Comparison of ENCODE assay signal across 21 mouse cellular contexts in the genomic region with DNA sequence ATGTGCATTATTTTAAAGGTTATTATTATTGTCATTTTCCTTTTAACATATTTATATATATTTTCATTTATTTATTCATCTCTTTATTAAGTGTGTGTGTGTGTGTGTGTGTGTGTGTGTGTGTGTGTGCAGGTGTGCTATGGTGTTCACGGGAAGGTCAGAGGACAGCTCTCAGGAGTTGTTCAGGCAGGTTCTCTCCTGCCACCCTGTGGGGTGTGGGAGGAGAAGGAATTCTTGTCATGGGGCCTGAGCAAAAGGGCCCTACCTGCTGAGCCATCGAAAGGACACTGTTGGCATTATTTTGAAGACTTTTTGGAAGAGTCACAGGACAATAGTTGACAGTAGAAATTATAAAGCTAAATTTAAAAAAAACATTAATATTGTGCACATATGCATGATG.
DNase-seq lines count a peak whose midpoint lies in the region; ATAC-seq and TF ChIP-seq lines count a peak whose summit lies in the region.
"Had no signal": no experiment of that assay in that cellular context is flagged by ENCODE, and none has a peak within 500 bp of the region (broad histone marks: within the 10 kb centered on the region; RNA-seq: fewer than 3 reads in every experiment).

No protein-coding gene starts in this region.

- ATAC-seq in CD4-positive, CD25-positive, alpha-beta regulatory T cell, adult 4 months: no peak
- no peak for ATAC-seq in intestine, postnatal 0 days
- no peak for ATAC-seq in intestine, embryonic 15.5 days
- ATAC-seq: forebrain, embryonic 13.5 days had no signal

- WGBS in intestine, postnatal 0 days: 48% methylated on average over 2 of the region's 2 CpGs
- 53% methylated on average over 2 of the region's 2 CpGs for WGBS in intestine, embryonic 15.5 days
- WGBS in lung, adult 2 months: 58% methylated on average over 2 of the region's 2 CpGs
- 61% methylated on average over 2 of the region's 2 CpGs for WGBS in bone marrow, adult 2 months

- no peak for TF ChIP-seq POLR2A in lung, adult 2 months (IDR thresholded peaks at IDR 0.05; ENCODE audit: borderline replicate concordance, extremely low read depth, low read depth, low read length)
- no peak for TF ChIP-seq POLR2A in bone marrow, adult 2 months (IDR thresholded peaks at IDR 0.05; ENCODE audit: borderline replicate concordance, control insufficient read depth, low read depth, low read length)

- H3K9ac ChIP-seq in intestine, postnatal 0 days (ENCODE audit: low read depth, low read length): no peak overlapping the region
- H3K9ac ChIP-seq in intestine, embryonic 15.5 days: no peak overlapping the region
- H3K9ac ChIP-seq: forebrain, embryonic 13.5 days; hindbrain, embryonic 13.5 days; limb, embryonic 13.5 days; liver, embryonic 14.5 days had no signal

- no peaks in the 10 kb centered on the region for H3K27me3 ChIP-seq in intestine, postnatal 0 days (replicated peaks; ENCODE audit: control insufficient read depth, insufficient read depth, low read length)
- H3K27me3 ChIP-seq in intestine, embryonic 15.5 days (replicated peaks): no peaks in the 10 kb centered on the region
- H3K27me3 ChIP-seq: forebrain, embryonic 13.5 days; hindbrain, embryonic 13.5 days; limb, embryonic 13.5 days had no signal

- H3K36me3 ChIP-seq in intestine, postnatal 0 days (ENCODE audit: control insufficient read depth, insufficient read depth): no peaks in the 10 kb centered on the region
- H3K36me3 ChIP-seq in intestine, embryonic 15.5 days: no peaks in the 10 kb centered on the region
- H3K36me3 ChIP-seq: heart, embryonic 10.5 days; hindbrain, embryonic 13.5 days; limb, embryonic 13.5 days; midbrain, embryonic 10.5 days had no signal

- H3K4me3 ChIP-seq in intestine, postnatal 0 days (ENCODE audit: low read depth, low read length): no peak overlapping the region
- H3K4me3 ChIP-seq in intestine, embryonic 15.5 days (replicated peaks): no peak overlapping the region
- no peak overlapping the region for H3K4me3 ChIP-seq in lung, adult 2 months (replicated peaks; ENCODE audit: extremely low read depth, low read depth, low read length)
- no peak overlapping the region for H3K4me3 ChIP-seq in bone marrow, adult 2 months (replicated peaks; ENCODE audit: control insufficient read depth, low read depth, low read length)
- H3K4me3 ChIP-seq: erythroblast, embryonic 14.5 days; forebrain, embryonic 13.5 days; heart, embryonic 10.5 days; hindbrain, embryonic 13.5 days; limb, embryonic 13.5 days; midbrain, embryonic 10.5 days had no signal

- H3K4me2 ChIP-seq in intestine, postnatal 0 days (replicated peaks; ENCODE audit: low read depth): no peak overlapping the region
- H3K4me2 ChIP-seq in intestine, embryonic 15.5 days (replicated peaks): no peak overlapping the region
- H3K4me2 ChIP-seq: forebrain, embryonic 13.5 days; hindbrain, embryonic 13.5 days; limb, embryonic 13.5 days had no signal

- DNase-seq in CD4-positive, CD25-positive, alpha-beta regulatory T cell, adult 2 months (ENCODE audit: low read depth, low spot score): peak; percentile 37
- no peak for DNase-seq in lung, adult 2 months
- DNase-seq in lung, postnatal 25 days (ENCODE audit: low spot score): no peak
- no peak for DNase-seq in thymus, postnatal 0 days (ENCODE audit: low spot score)
- DNase-seq: cerebellum, adult 8-10 months; gastrocnemius, postnatal 25 days; heart, postnatal 10 days; lung, postnatal 14 days; retina, postnatal 1 day; thymus, adult 18-20 months had no signal

- H3K9me3 ChIP-seq in intestine, postnatal 0 days (ENCODE audit: control insufficient read depth): no peaks in the 10 kb centered on the region
- H3K9me3 ChIP-seq in intestine, embryonic 15.5 days: no peaks in the 10 kb centered on the region
- H3K9me3 ChIP-seq: forebrain, embryonic 13.5 days; heart, embryonic 10.5 days; hindbrain, embryonic 13.5 days; limb, embryonic 13.5 days; midbrain, embryonic 10.5 days had no signal

- peak; percentile 54 for TF ChIP-seq CTCF in intestine, postnatal 0 days (IDR thresholded peaks at IDR 0.05; ENCODE audit: low read depth)
- TF ChIP-seq CTCF in lung, adult 2 months (IDR thresholded peaks at IDR 0.05; ENCODE audit: insufficient read depth, low read length): 0 out of 2 replicates have a peak, but pooled peaks have one; percentile 33
- peak; percentile 15; the same call in 1 of the 2 replicates for TF ChIP-seq CTCF in bone marrow, adult 2 months (IDR thresholded peaks at IDR 0.05; ENCODE audit: control insufficient read depth, insufficient read depth, low read length)

- no peak overlapping the region for H3K27ac ChIP-seq in intestine, postnatal 0 days (ENCODE audit: low read depth, low read length)
- H3K27ac ChIP-seq in intestine, embryonic 15.5 days: no peak overlapping the region
- no peak overlapping the region for H3K27ac ChIP-seq in bone marrow, adult 2 months (ENCODE audit: control insufficient read depth, insufficient read depth, low read depth, low read length, poor library complexity)
- H3K27ac ChIP-seq: forebrain, embryonic 13.5 days; heart, embryonic 10.5 days; hindbrain, embryonic 13.5 days; limb, embryonic 13.5 days; liver, embryonic 14.5 days; midbrain, embryonic 10.5 days had no signal

- H3K4me1 ChIP-seq in intestine, postnatal 0 days (replicated peaks; ENCODE audit: control insufficient read depth, insufficient read depth, low read length): no peaks in the 10 kb centered on the region
- H3K4me1 ChIP-seq in intestine, embryonic 15.5 days (replicated peaks): no peaks in the 10 kb centered on the region
- H3K4me1 ChIP-seq in lung, adult 2 months (ENCODE audit: control insufficient read depth, insufficient read depth, low read length): no peaks in the 10 kb centered on the region
- no peaks in the 10 kb centered on the region for H3K4me1 ChIP-seq in bone marrow, adult 2 months (ENCODE audit: control insufficient read depth, insufficient read depth, low read length)
- H3K4me1 ChIP-seq: forebrain, embryonic 13.5 days had no signal
